Mouse (Mus musculus) c-Kit-positive CD71-positive TER-119-negative erythroid progenitor cells, embryonic 14.5 days (primary cell): Measurements from ENCODE around the gene Polr2m.
"Not testable (repeated sequence)": the region's sequence is repeated elsewhere in the genome, so short reads cannot be mapped to it uniquely, and the experiment has no call there.

Experiments used
- DNase-seq: peaks from one replicate; pipeline ENCODE4 v3.0.0-alpha.2; 2013; ENCODE audit warnings: low read depth

Gene Polr2m

GRCm38 (mm10) chr9:71485475-71486094 is at the start of gene Polr2m:
Gene Polr2m, minus strand, starts transcription at chr9:71485935.
- DNase-seq = peak; percentile 86

DNA sequence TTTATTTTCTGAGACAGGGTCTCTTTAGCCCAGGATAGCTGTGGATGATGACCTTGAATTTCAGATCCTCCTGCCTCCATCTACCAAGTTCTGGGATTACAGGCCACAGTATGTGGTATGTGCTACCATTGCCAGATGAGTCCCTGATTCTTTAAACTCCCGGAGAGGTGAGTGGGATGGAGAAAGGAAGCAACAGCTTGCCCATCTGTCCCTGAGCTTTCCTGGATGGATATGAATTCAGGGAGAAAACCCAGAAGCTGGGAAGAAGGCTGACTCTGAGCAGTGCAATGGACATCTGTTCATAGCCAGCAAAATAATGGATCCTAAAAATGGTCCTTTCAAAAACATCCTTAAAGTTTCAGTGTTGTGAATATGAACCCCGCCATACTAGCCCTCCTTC is 49.3 kb upstream of the Polr2m start:
- DNase-seq = no peak

DNA sequence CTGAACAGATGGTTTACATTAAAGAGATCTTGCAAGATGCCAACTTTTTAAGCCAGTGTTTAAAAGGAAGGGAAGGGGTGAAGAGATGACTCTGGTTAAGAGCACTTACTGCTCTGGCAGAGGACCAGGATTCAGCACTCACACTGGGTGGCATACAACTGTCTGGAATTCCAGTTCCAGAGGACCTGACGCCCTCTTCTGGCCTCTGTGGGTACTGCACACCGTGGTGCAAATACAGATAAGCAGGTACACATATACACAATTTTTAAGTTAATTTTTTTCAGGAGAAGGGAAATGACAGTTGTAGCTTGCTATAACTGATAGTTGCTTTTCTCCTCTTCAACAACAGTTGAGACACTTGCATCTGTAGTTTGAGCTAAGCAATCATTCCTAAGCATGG is 44.2 kb upstream of the Polr2m start:
- no peak for DNase-seq

- no peak for DNase-seq
Observed at GRCm38 (mm10) chr9:71527438-71527837, 41.7 kb upstream of the Polr2m start.

- DNase-seq = no peak
Observed at GRCm38 (mm10) chr9:71523901-71524300, 38.2 kb upstream of the Polr2m start.

DNA sequence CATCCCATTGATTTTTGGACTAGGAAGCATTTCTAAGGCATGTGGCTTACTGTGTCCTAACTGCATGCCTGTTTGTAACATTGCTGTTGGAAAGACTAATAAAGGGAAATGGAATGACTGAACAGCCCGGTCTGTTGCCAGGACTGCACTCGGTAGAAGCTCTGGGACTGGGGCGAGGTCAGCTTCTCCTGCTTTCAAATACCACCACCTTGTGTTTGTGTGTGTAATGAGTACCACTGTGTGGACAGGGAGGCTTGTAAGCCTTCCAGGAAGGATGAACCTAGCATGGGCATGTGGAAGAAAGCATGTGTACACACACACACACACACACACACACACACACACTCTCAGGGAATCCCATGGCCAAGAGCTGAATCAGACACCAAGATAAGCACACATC is 34.1 kb upstream of the Polr2m start:
- DNase-seq = no peak

DNA sequence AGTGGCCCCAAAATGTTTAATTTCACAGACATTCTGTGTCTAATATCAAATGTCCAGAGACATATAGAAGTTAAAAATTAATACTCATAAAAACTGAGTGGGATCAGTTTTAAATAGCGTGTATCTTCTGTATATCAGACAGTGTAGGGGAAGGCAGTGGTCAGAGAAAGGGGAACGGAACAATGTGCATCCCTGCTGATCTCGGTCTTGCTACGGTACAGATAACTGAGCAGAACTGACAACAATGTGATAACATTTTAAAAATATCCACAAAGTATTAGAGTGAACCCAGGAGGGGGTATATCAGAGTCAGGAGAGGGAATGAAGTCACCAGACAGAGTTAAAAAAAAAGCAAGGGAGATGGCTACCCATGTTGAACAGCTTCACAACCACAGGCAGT is 31.8 kb upstream of the Polr2m start:
- no peak for DNase-seq

GRCm38 (mm10) chr9:71515862-71516261 is 30.1 kb upstream of the Polr2m start:
- DNase-seq = no peak

- DNase-seq = no peak
Observed at GRCm38 (mm10) chr9:71513566-71513965, 27.8 kb upstream of the Polr2m start.

- DNase-seq = no peak
Observed at GRCm38 (mm10) chr9:71512899-71513298, 27.2 kb upstream of the Polr2m start.

GRCm38 (mm10) chr9:71498391-71499182 is 12.9 kb upstream of the Polr2m start:
- no peak for DNase-seq

- DNase-seq = no peak
Observed at GRCm38 (mm10) chr9:71496637-71497036, 10.9 kb upstream of the Polr2m start.

DNA sequence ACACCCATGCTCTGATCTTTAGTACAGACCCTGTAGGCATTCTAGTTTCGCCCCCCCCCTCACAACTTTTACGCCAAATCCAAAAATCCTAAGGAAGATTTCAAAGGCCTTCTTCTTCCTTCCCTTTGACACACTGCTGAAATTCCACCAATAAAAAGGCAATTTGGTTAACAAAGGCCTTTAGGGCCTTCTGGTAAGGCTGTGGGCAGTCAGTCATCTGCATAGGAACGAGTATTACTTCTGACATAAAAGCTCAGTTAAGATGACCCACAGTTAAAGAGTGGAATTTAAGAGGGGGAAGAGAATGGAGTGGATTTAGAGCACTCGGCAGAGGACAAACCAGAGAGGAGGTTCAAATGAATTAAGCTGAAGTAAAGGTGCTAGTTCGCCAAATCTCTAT is 8.0 kb upstream of the Polr2m start:
- no peak for DNase-seq

- no peak for DNase-seq
Observed at GRCm38 (mm10) chr9:71492296-71493025, 6.7 kb upstream of the Polr2m start.

GRCm38 (mm10) chr9:71490076-71490475 is 4.3 kb upstream of the Polr2m start:
- DNase-seq = no peak

- DNase-seq = no peak
Observed at GRCm38 (mm10) chr9:71486127-71486526, 392 bp upstream of the Polr2m start.

DNA sequence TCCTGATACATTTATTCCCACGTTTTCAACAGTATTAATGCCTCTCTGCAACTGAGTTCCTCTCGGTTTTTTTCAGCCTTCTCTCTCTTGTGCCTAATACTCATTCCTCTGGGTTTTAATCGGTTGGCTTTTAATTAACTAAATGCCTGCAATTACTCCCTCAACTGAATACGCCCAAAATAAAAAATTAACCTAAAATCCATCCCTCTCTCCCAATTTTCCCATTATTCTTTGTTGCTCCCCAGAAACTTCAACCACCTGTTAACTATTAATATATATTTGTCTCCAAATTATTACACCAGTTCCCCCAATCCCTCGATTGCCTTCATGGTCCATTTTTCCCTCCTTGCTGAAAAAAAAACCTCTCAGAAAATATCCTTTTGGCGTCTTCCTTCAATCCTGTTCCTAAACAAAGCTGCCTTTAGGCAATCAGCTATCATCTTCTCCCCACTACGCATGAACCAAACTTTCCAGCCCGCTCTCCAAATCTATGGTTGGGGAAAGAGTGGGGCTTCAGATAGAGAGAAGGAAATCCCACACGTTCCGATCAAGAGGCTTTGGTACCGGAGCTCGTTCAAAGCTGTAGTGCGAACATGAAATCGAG is 762 bp downstream of the Polr2m start:
- DNase-seq = no peak

- DNase-seq = not testable (repeated sequence)
Observed at GRCm38 (mm10) chr9:71483872-71484271, 1.9 kb downstream of the Polr2m start.

- DNase-seq = peak; percentile 52
Observed at GRCm38 (mm10) chr9:71480305-71480704, 5.4 kb downstream of the Polr2m start.

DNA sequence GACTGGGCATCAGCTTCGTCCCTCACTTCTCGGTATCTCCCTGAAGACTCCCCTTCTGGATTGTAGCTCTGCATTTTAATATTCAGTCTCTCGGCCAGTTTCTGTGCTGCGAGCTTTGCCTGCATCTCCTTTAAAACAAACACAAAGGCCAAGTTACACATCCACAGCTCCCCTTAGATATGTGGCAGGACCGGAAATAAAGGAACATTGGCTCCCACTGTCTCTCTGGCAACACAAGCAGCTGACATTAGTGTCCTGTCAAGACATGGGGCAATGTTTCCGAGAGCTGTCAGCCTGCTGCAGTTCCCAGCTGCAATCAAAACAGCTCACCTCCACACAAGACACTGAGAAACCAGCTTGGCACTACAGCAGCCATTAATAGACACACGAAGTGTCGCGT is 6.3 kb downstream of the Polr2m start:
- no peak for DNase-seq

- no peak for DNase-seq
Observed at GRCm38 (mm10) chr9:71478596-71478995, 7.1 kb downstream of the Polr2m start.

GRCm38 (mm10) chr9:71476601-71477000 is 9.1 kb downstream of the Polr2m start:
- no peak for DNase-seq

DNA sequence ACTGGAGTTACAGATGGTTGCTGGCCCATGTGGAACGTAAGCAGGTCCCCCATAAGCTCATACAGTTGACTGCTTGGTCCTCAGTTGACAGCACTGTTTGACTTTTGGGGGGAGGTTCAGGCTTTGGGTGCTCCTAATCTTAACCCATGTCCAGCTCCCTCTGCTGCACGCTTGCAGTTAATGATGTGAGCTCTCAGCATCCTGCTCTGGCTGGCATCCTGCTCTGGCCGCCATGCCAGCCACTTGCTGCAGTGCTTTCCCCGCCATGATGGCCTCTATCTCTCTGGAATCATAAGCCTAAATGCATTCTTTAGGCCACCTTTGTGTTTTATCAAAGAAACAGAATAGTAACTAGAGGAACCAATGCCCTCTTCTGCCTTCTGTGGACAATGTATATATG is 10.2 kb downstream of the Polr2m start:
- DNase-seq = no peak
